Mouse (Mus musculus) heart, postnatal 14 days (tissue): ENCODE measurements around the gene Myh10. TPM values are rescaled to one million over a fixed set of nuclear protein-coding genes. Genes with fewer than 3 reads are reported as not detected.

Experiments
- DNase-seq, 2 experiments: peaks; one replicate each; pipeline ENCODE4 v3.0.0; 2021 to 2022
- intact Hi-C: fragments of 180-260 bp; cut with DNase I; formaldehyde crosslinking; loops from one replicate; pipeline ENCODE4 v1.15.1; 2025
- total RNA-seq, 2 experiments: library from RNA; stranded (reverse); gene quantifications; 2 replicates each; pipeline ENCODE4 v1.2.3; 2021

Gene Myh10
- total RNA-seq, 2 experiments from 2014 or later = 44.0 to 46.9 TPM

GRCm38 (mm10) chr11:68852932-68853409, 161.6 kb downstream of the Myh10 start:
- intact Hi-C loops = no loop called here
- DNase-seq = peak; percentile 100

- intact Hi-C loops = no loop called here
Measured at GRCm38 (mm10) chr11:68853611-68854401, 162.4 kb downstream of the Myh10 start.

GRCm38 (mm10) chr11:68854621-68855020, 163.3 kb downstream of the Myh10 start:
- intact Hi-C loops = no loop called here
- DNase-seq = no peak

More at GRCm38 (mm10) chr11:68853611-68854401, 162.4 kb downstream of the Myh10 start:
- DNase-seq = peak; percentile 43

GRCm38 (mm10) chr11:68857329-68857728, 166.0 kb downstream of the Myh10 start:
- intact Hi-C loops = no loop called here

DNA sequence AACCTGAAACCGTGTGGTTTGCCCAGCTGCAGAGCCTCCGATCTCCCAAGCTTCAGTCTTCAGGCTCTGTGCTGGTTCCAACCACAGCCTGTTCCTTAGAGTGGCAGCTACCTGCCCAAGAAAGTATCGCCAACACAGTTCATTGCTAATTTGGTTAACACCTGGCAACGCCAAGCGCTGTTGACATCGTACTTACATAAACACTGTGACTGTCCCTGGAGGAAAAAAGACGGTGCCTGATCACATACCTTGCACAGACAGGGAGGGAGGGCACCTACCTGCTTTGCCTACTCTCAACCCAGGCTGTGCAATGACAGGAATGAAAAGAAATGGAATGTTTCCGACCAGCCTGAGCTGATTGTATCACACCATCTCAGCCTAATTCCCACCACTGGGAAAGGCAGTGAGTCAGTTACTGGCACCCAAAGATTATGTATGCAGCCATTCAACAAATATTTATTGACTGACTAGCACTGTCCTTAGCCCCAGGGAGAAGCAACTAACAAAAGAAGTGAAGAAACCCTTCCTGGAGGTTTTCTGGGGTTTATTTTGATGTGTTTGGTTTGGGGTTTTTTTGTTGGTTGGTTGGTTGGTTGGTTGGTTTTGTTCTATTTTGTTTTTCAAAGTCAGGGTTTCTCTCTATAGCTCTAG, 168.7 kb downstream of the Myh10 start:
- intact Hi-C loops = no loop called here
- DNase-seq = no peak

More at GRCm38 (mm10) chr11:68857329-68857728, 166.0 kb downstream of the Myh10 start:
- no peak for DNase-seq

DNA sequence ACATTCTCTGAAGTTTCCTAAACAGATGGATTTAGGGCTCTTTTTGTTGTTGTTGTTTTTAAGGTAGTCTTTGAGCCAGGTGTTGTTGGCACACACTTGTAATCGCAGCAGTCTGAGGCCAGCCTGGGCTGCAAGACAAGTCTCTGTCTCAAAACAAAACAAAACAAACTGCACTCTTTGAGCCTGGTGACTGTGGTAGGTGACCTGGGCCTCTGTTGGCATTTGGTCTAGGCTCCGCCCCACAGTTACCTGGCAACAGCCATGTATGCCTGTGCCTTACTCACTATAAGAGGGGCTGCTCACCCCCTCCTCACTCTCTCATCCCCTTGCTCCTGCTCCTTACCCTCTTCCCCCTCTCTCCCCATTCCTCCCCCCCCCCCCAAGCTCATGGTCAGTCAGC, 170.9 kb downstream of the Myh10 start:
- no peak for DNase-seq
- intact Hi-C loops = no loop called here

DNA sequence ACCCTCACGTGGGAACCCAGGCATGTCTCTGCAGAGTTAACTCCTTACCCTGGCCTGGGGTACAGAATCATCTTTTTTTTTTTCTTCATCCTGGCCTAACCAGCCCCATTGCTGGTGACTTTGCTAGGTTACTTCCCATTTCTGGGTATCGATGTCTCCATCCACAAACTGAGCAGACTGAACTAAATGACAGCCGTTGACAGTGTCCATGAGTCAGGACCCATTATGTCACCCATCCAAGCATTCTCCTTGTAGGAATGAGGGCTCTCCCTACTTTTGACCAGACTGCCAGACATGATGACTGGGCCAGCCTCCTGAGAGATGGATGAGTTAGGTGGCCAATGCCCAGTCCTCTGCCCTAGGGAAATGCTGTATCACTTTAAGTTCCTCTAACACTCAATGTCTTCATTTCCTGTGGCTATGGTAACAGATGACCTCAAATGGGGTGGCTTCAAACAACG, 172.3 kb downstream of the Myh10 start:
- intact Hi-C loops = no loop called here
- DNase-seq = peak in 1 of 2 experiments; percentile 10

GRCm38 (mm10) chr11:68864544-68865189, 173.3 kb downstream of the Myh10 start:
- peak; percentile 84 to 86 for DNase-seq
- intact Hi-C loops = no loop called here

Other genes with a start within 250 kb of the Myh10 start
- gene Pik3r6, start 188.5 kb upstream of the Myh10 start, total RNA-seq = 1 to 10 TPM; 8.7 to 9.2 TPM
- under 1 TPM; 0.24 to 0.43 TPM for gene Mfsd6l, start 135.4 kb upstream of the Myh10 start, total RNA-seq
- gene Ccdc42, start 104.5 kb upstream of the Myh10 start, total RNA-seq = not detected
- 10 to 100 TPM; 56.1 to 59.6 TPM for gene Ndel1, start 180.3 kb downstream of the Myh10 start, total RNA-seq
- gene Rnf222, start 197.0 kb downstream of the Myh10 start, total RNA-seq = under 1 TPM in 1 of 2 experiments, not detected in 1; 0.15 TPM
- 100 to 1,000 TPM; 607 to 680 TPM for gene Rpl26, start 210.0 kb downstream of the Myh10 start, total RNA-seq
- not detected for gene Odf4, start 235.5 kb downstream of the Myh10 start, total RNA-seq